Mouse (Mus musculus) stomach, postnatal 0 days (tissue): ENCODE measurements around the gene Wnt7a.

Experiments used
- CTCF ChIP-seq: IDR thresholded peaks from 2 replicates; pipeline ENCODE4 v1.5.1; 2016; ENCODE audit warnings: antibody characterized with exemption, low read depth, mild to moderate bottlenecking, moderate library complexity
- EP300 ChIP-seq: optimal IDR thresholded peaks from 2 replicates; pipeline ENCODE3; 2016; ENCODE audit warnings: antibody characterized with exemption

GRCm38 (mm10) chr6:91441145-91441662 is 30.0 kb upstream of the Wnt7a start:
- TF ChIP-seq CTCF (no peak), EP300 (no peak)
